Mouse (Mus musculus) cerebellum, adult 2 months (tissue): ENCODE results near the gene Aoah. TPM values are rescaled to one million over a fixed set of nuclear protein-coding genes. Genes with fewer than 3 reads are reported as not detected.

Source experiments
- DNase-seq, 2 experiments: peaks; one replicate each; pipeline ENCODE4 v3.0.0; 2021
- H3K27ac ChIP-seq: fragments of 200-500 bp; 2 replicates; pipeline ENCODE4 v1.5.1; 2012; ENCODE audit warnings: low read length, control low read depth, inconsistent platforms; ENCODE audit not compliant: insufficient read depth
- H3K27me3 ChIP-seq: fragments of 200-500 bp; 2 replicates; pipeline ENCODE4 v1.6.1; 2012; ENCODE audit warnings: inconsistent platforms, mild to moderate bottlenecking, low read length, moderate library complexity; ENCODE audit not compliant: control insufficient read depth, insufficient read depth
- H3K4me1 ChIP-seq: fragments of 200-500 bp; 2 replicates; pipeline ENCODE4 v1.6.1; 2011; ENCODE audit warnings: low read length; ENCODE audit not compliant: control insufficient read depth, insufficient read depth
- H3K4me3 ChIP-seq: fragments of 200-500 bp; replicated peaks from 2 replicates; pipeline ENCODE3; 2011; ENCODE audit warnings: mild to moderate bottlenecking, low read depth, low read length, control low read depth; ENCODE audit not compliant: insufficient read depth
- CTCF ChIP-seq: fragments of 200-500 bp; IDR thresholded peaks from 2 replicates; pipeline ENCODE4 v1.5.1; 2011; ENCODE audit warnings: low read depth, mild to moderate bottlenecking, control low read depth, low read length, moderate library complexity, borderline replicate concordance; ENCODE audit not compliant: insufficient read depth
- POLR2A ChIP-seq: fragments of 200-500 bp; IDR thresholded peaks from 2 replicates; pipeline ENCODE4 v1.6.1; 2011; ENCODE audit warnings: low read length, control low read depth, borderline replicate concordance; ENCODE audit not compliant: insufficient read depth
- WGBS: fragments of 180-500 bp; shearing (Covaris S2); methylation state at CpG from one replicate; pipeline ENCODE4 v1.1.7; 2018; 5-methylcytosine and 5-hydroxymethylcytosine counted together
- polyA plus RNA-seq: library from polyadenylated mRNA; depleted of rRNA; stranded (reverse); fragments of >200 nt; gene quantifications from 2 replicates; pipeline ENCODE4 v1.2.3, GENCODE M21; 2012; rRNA removed

Aoah gene
- polyA plus RNA-seq, result 0.23 and 0.25 TPM in 2 replicates

DNA sequence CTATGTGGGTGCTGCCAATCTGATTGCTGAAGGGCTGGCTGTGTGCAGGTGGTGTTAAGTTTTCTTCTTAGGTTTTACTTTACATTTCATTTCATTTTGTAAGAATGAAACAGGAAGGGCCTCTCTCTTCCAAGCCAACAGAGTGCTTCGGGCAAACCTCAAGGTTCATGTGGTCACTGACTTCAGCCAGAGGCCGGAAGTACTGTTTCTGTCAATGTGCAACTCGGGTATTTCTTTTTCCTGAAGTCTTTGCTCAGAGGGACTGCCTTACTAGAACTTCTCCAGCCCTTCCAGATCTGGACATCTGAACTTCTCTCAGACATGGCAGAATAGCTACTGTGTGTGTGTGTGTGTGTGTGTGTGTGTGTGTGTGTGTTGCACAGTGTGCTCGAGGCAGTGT is at the start of gene Aoah:
Aoah (plus strand) TSS at position 213 of the 400 bp plus-strand sequence.
- DNase-seq, result no peak
- Histone ChIP-seq H3K27me3 (no peaks in the 10 kb centered on the region), H3K4me1 (no peaks in the 10 kb centered on the region), H3K4me3 (no peak within 1 kb of the TSS), H3K27ac (no peak within 1 kb of the TSS)
- TF ChIP-seq CTCF, result no peak
- TF ChIP-seq POLR2A, result no peak
- 77% methylated on average over 4 of the region's 4 CpGs for WGBS

DNA sequence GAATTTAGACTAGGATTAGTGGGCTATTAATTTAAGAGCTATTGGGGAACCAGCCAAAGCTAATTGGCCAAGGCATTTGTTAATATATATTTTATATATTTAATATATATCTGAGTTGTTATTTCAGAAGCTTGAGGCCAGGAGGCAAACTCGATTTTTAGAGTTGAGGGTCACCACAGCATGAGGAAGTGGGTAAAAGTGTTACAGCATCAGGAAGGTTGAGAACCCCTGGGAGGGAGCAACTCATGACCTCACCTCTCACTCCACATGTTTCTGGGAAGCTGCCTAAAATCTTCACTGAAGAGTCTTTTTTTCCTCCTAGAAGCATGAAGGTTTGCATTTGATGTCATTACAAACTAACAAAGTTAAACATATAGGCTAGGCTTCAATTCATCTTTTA is 39.1 kb upstream of the Aoah start:
- no peak for TF ChIP-seq POLR2A
- no peak for TF ChIP-seq CTCF
- no peak overlapping the region for H3K27ac ChIP-seq
- WGBS, result 70% methylated on average over 1 of the region's 1 CpGs

DNA sequence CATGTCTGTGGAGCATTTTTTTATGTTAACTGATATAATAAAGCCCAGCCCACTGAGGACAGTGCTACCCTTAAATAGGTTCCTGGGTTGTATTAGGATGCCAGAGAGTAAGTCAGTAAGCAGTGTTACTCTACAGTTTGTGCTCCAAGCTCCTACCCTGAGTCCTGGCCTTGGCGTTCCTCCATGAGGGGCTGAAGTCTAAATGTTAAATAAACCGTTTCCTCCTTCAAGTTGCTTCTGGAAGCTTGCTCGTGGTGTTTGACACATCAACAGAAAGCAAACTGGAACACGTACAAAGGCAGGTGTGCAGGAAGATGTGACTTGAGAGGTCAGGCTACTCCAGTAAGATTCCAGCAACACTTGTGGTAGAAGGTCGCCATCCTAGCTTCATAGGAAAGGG is 10.3 kb upstream of the Aoah start:
- 88% methylated on average over 5 of the region's 5 CpGs for WGBS

More for the DNA sequence above, 39.1 kb upstream of the Aoah start:
- H3K4me1 ChIP-seq, result no peaks in the 10 kb centered on the region
- no peak for DNase-seq
- H3K4me3 ChIP-seq, result no peak overlapping the region
- H3K27me3 ChIP-seq, result no peaks in the 10 kb centered on the region

DNA sequence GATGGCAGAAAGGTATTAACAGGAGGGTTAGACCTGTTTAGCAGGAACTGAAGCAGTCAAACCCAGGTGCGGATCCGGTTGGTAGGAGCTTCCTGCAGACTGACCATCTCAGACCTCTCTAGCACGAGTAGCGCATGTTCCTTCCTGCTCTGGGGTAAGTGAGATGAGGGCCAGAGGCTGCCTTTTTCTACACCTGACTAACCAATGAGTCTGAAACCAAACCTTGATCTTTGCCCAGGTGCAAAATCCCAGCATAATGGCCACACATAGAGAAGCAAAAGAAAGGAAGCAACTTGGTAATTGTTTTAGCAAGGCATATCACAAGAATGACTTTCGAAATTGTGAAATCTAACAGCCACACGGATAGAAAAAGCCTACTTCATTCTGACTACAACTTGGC is 9.9 kb upstream of the Aoah start:
- TF ChIP-seq CTCF, result no peak
- no peak for TF ChIP-seq POLR2A
- WGBS, result 92% methylated on average over 6 of the region's 6 CpGs
- Histone ChIP-seq H3K27ac (no peak overlapping the region), H3K4me1 (0 out of 2 replicates have a peak, but pooled peaks cover 3% of the 10 kb centered on the region), H3K27me3 (no peaks in the 10 kb centered on the region), H3K4me3 (no peak overlapping the region)
- no peak for DNase-seq

More for the DNA sequence above, 10.3 kb upstream of the Aoah start:
- Histone ChIP-seq H3K4me3 (no peak overlapping the region), H3K27ac (no peak overlapping the region), H3K4me1 (0 out of 2 replicates have a peak, but pooled peaks cover 3% of the 10 kb centered on the region), H3K27me3 (no peaks in the 10 kb centered on the region)
- DNase-seq, result no peak
- TF ChIP-seq POLR2A (no peak), CTCF (no peak)

- peak; percentile 19 to 39 for DNase-seq
- Histone ChIP-seq H3K4me1 (0 out of 2 replicates have a peak, but pooled peaks cover 3% of the 10 kb centered on the region), H3K27ac (no peak overlapping the region), H3K27me3 (no peaks in the 10 kb centered on the region), H3K4me3 (no peak overlapping the region)
- TF ChIP-seq CTCF, result no peak
- 30% methylated on average over 7 of the region's 7 CpGs for WGBS
Measured at GRCm38 (mm10) chr13:20785960-20786359, 8.0 kb upstream of the Aoah start.

GRCm38 (mm10) chr13:20786825-20787245 is 7.1 kb upstream of the Aoah start:
- no peaks in the 10 kb centered on the region for H3K27me3 ChIP-seq
- H3K4me3 ChIP-seq, result no peak overlapping the region
- TF ChIP-seq CTCF, result no peak
- TF ChIP-seq POLR2A, result no peak
- DNase-seq, result no peak
- H3K27ac ChIP-seq, result no peak overlapping the region
- 90% methylated on average over 1 of the region's 1 CpGs for WGBS
- 0 out of 2 replicates have a peak, but pooled peaks cover 3% of the 10 kb centered on the region for H3K4me1 ChIP-seq

DNA sequence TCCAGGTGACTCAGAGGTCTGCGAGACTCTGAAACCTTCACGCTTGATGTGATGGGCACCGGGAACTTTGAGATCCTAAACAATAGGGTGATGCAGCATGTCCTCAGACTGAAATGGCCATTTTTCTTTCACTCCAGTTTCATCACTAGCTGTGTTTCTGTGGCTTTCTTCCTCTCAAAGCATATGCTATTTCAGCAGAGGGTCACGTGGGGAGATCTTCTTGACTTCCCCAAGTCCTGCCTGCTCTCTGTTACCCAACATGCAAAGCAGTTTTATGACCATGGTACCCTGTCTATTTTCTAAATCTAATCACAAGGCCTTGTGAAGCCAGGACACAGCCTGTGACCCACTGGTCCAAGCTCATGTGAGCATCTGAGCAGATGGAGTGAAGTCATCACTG is 6.0 kb upstream of the Aoah start:
- DNase-seq, result no peak
- Histone ChIP-seq H3K27me3 (no peaks in the 10 kb centered on the region), H3K27ac (no peak overlapping the region), H3K4me3 (no peak overlapping the region), H3K4me1 (0 out of 2 replicates have a peak, but pooled peaks cover 3% of the 10 kb centered on the region)
- TF ChIP-seq POLR2A (no peak), CTCF (no peak)
- WGBS, result 91% methylated on average over 4 of the region's 4 CpGs

DNA sequence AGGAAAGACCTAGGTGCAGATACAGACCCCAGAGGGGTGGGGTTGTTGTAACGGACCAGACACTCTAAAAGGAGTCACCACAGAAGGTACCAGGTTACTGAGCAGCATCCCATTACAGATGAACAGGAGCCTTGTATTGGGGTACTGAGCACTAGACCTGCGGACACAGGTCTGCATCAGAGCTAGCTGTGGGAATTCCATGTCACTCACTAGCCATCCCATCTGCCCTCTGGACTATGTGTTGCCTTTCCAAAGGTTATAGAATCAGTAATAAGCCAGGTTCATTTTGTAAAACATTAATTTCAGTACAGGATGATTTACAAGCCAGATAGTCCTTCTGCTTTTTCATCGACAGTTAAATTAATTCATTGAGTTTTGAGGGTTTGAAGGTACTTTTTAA is 2.7 kb downstream of the Aoah start:
- H3K4me1 ChIP-seq, result no peaks in the 10 kb centered on the region
- no peaks in the 10 kb centered on the region for H3K27me3 ChIP-seq
- no peak for TF ChIP-seq POLR2A
- no peak for TF ChIP-seq CTCF
- WGBS, result 90% methylated on average over 3 of the region's 3 CpGs
- no peak for DNase-seq
- no peak overlapping the region for H3K4me3 ChIP-seq
- H3K27ac ChIP-seq, result no peak overlapping the region
